Mouse (Mus musculus) myocyte (in vitro differentiated cells): ENCODE results near the gene Arid3b. TPM values are rescaled to one million over a fixed set of nuclear protein-coding genes. Genes with fewer than 3 reads are reported as not detected.
"Not testable (repeated sequence)": the region's sequence is repeated elsewhere in the genome, so short reads cannot be mapped to it uniquely, and the experiment has no call there.

Source experiments
- H3K27me3 ChIP-seq: one replicate; pipeline ENCODE4 v1.6.1; 2011; ENCODE audit not compliant: control insufficient read depth, insufficient read depth, insufficient read length
- H3K36me3 ChIP-seq: one replicate; pipeline ENCODE4 v1.6.1; 2011; ENCODE audit not compliant: control insufficient read depth, insufficient read depth
- H3K4me2 ChIP-seq: one replicate; pipeline ENCODE4 v1.6.1; 2011; ENCODE audit warnings: low read depth, control low read depth
- H3K4me3 ChIP-seq: one replicate; pipeline ENCODE4 v1.5.1; 2011; ENCODE audit warnings: mild to moderate bottlenecking, control low read depth, moderate library complexity
- H3K79me2 ChIP-seq: one replicate; pipeline ENCODE4 v1.6.1; 2011; ENCODE audit not compliant: control insufficient read depth, insufficient read depth
- H3ac ChIP-seq: one replicate; pipeline ENCODE4 v1.6.1; 2011; ENCODE audit not compliant: control insufficient read depth, insufficient read length
- CEBPB ChIP-seq: IDR thresholded peaks from 2 replicates; pipeline ENCODE4 v1.6.1; 2011; ENCODE audit warnings: mild to moderate bottlenecking, moderate library complexity; ENCODE audit not compliant: poor library complexity, insufficient read depth, severe bottlenecking
- E2F4 ChIP-seq: IDR thresholded peaks from one replicate; pipeline ENCODE4 v1.6.1; 2011; ENCODE audit warnings: mild to moderate bottlenecking, control low read depth, moderate library complexity; ENCODE audit not compliant: insufficient read depth
- MAX ChIP-seq: IDR thresholded peaks from one replicate; pipeline ENCODE4 v1.6.1; 2011; ENCODE audit warnings: low read depth, mild to moderate bottlenecking, control low read depth
- MYOD1 ChIP-seq, 3 experiments: IDR thresholded peaks; one replicate each; pipeline ENCODE4 v1.6.1; 2011; ENCODE audit warnings: control low read depth in 2 of 3, low read depth in 2 of 3, mild to moderate bottlenecking in 2 of 3, moderate library complexity in 1 of 3; ENCODE audit not compliant: insufficient read length in 2 of 3, control insufficient read depth in 1 of 3
- MYOG ChIP-seq, 3 experiments: IDR thresholded peaks; one replicate each; pipeline ENCODE4 v1.6.1; 2011; ENCODE audit warnings: control low read depth in 2 of 3, low read depth in 2 of 3, mild to moderate bottlenecking in 2 of 3; ENCODE audit not compliant: insufficient read length in 2 of 3, control insufficient read depth in 1 of 3, insufficient read depth in 1 of 3
- POLR2A ChIP-seq: IDR thresholded peaks from one replicate; pipeline ENCODE4 v1.6.1; 2011; ENCODE audit warnings: low read depth, mild to moderate bottlenecking, control low read depth, moderate library complexity; ENCODE audit not compliant: insufficient read length
- POLR2AphosphoS2 ChIP-seq: IDR thresholded peaks from one replicate; pipeline ENCODE4 v1.6.1; 2011; ENCODE audit warnings: low read depth, control low read depth; ENCODE audit not compliant: insufficient read length
- REST ChIP-seq: IDR thresholded peaks from one replicate; pipeline ENCODE4 v1.6.1; 2011; ENCODE audit warnings: mild to moderate bottlenecking, control low read depth, moderate library complexity; ENCODE audit not compliant: insufficient read depth, insufficient read length
- SRF ChIP-seq: IDR thresholded peaks from one replicate; pipeline ENCODE4 v1.6.1; 2011; ENCODE audit warnings: low read depth; ENCODE audit not compliant: control insufficient read depth, insufficient read length
- TCF12 ChIP-seq: IDR thresholded peaks from one replicate; pipeline ENCODE4 v1.6.1; 2011; ENCODE audit warnings: mild to moderate bottlenecking, control low read depth; ENCODE audit not compliant: poor library complexity, insufficient read depth, severe bottlenecking
- TCF3 ChIP-seq: IDR thresholded peaks from one replicate; pipeline ENCODE4 v1.6.1; 2011; ENCODE audit warnings: low read depth, control low read depth; ENCODE audit not compliant: insufficient read length
- USF1 ChIP-seq: IDR thresholded peaks from one replicate; pipeline ENCODE4 v1.6.1; 2011; ENCODE audit warnings: low read depth, mild to moderate bottlenecking, control low read depth, moderate library complexity
- polyA plus RNA-seq: library from polyadenylated mRNA; unstranded; fragments of >200 nt; fragmentation: generic; extraction: Trizol; gene quantifications from one replicate; pipeline ENCODE4 v1.2.1, GENCODE M21; 2012; ENCODE audit warnings: missing spikeins

The Arid3b gene
- polyA plus RNA-seq: 1.5 TPM

GRCm38 (mm10) chr9:57836581-57837170 lies at the start of gene Arid3b:
Gene Arid3b (minus strand): TSS chr9:57836793.
- TF ChIP-seq POLR2AphosphoS2 (no peak), SRF (peak; percentile 97), TCF3 (peak; percentile 28), POLR2A (peak; percentile 72), MYOD1 (IDR thresholded peaks at IDR 0.05; ENCODE audit: control insufficient read depth in 1 of 3, insufficient read length in 2 of 3, low read depth in 2 of 3) (peak in 2 of 3 experiments; percentile 64 to 80), E2F4 (peak; percentile 96), USF1 (no peak), MYOG (IDR thresholded peaks at IDR 0.05; ENCODE audit: control insufficient read depth in 1 of 3, insufficient read depth in 1 of 3, insufficient read length in 2 of 3, low read depth in 2 of 3) (peak in 2 of 3 experiments; percentile 55 to 75), MAX (no peak)
- no peaks in the 10 kb centered on the region for H3K36me3 ChIP-seq
- H3K4me2 ChIP-seq: peak within 1 kb of the TSS; percentile 99
- no peaks in the 10 kb centered on the region for H3K79me2 ChIP-seq
- peaks cover 4% of the 10 kb centered on the region for H3K27me3 ChIP-seq
- peak within 1 kb of the TSS; percentile 39 for H3K4me3 ChIP-seq
- peak within 1 kb of the TSS; percentile 70 for H3ac ChIP-seq

GRCm38 (mm10) chr9:57883413-57883812 lies 46.8 kb upstream of the Arid3b start:
- H3K4me3 ChIP-seq: no peak overlapping the region
- TF ChIP-seq TCF3 (no peak), MYOG (IDR thresholded peaks at IDR 0.05; ENCODE audit: control insufficient read depth in 1 of 3, insufficient read depth in 1 of 3, insufficient read length in 2 of 3, low read depth in 2 of 3) (no peak), E2F4 (no peak), MAX (no peak), SRF (no peak), POLR2A (no peak), TCF12 (no peak), CEBPB (no peak), POLR2AphosphoS2 (no peak), MYOD1 (IDR thresholded peaks at IDR 0.05; ENCODE audit: control insufficient read depth in 1 of 3, insufficient read length in 2 of 3, low read depth in 2 of 3) (no peak), REST (no peak), USF1 (no peak)
- no peak overlapping the region for H3K4me2 ChIP-seq
- H3K36me3 ChIP-seq: no peaks in the 10 kb centered on the region
- no peak overlapping the region for H3ac ChIP-seq
- H3K27me3 ChIP-seq: peaks cover 9% of the 10 kb centered on the region
- H3K79me2 ChIP-seq: no peaks in the 10 kb centered on the region

- not testable (repeated sequence) for H3K4me2 ChIP-seq, H3K36me3 ChIP-seq, H3K4me3 ChIP-seq, H3K79me2 ChIP-seq, H3ac ChIP-seq
- H3K27me3 ChIP-seq: peaks cover 13% of the 10 kb centered on the region
These were observed 45.2 kb upstream of the Arid3b start for GRCm38 (mm10) chr9:57881781-57882180.

GRCm38 (mm10) chr9:57880278-57880677 lies 43.7 kb upstream of the Arid3b start:
- no peak for TF ChIP-seq POLR2A
- TF ChIP-seq REST: no peak
- TF ChIP-seq TCF3: no peak
- TF ChIP-seq SRF: no peak
- no peak for TF ChIP-seq TCF12
- TF ChIP-seq CEBPB: no peak
- no peak for TF ChIP-seq MAX
- no peak for TF ChIP-seq USF1
- H3K4me3 ChIP-seq: no peak overlapping the region
- H3K36me3 ChIP-seq: no peaks in the 10 kb centered on the region
- H3ac ChIP-seq: no peak overlapping the region
- no peak overlapping the region for H3K4me2 ChIP-seq
- H3K79me2 ChIP-seq: no peaks in the 10 kb centered on the region
- peaks cover 13% of the 10 kb centered on the region for H3K27me3 ChIP-seq

GRCm38 (mm10) chr9:57879213-57879612 lies 42.6 kb upstream of the Arid3b start:
- no peak overlapping the region for H3ac ChIP-seq
- no peak overlapping the region for H3K4me3 ChIP-seq
- H3K36me3 ChIP-seq: no peaks in the 10 kb centered on the region
- no peaks in the 10 kb centered on the region for H3K79me2 ChIP-seq
- TF ChIP-seq POLR2AphosphoS2 (no peak), TCF12 (no peak), TCF3 (no peak), E2F4 (no peak), REST (no peak), USF1 (no peak), MYOD1 (IDR thresholded peaks at IDR 0.05; ENCODE audit: control insufficient read depth in 1 of 3, insufficient read length in 2 of 3, low read depth in 2 of 3) (no peak), SRF (no peak), CEBPB (no peak), MAX (no peak), MYOG (IDR thresholded peaks at IDR 0.05; ENCODE audit: control insufficient read depth in 1 of 3, insufficient read depth in 1 of 3, insufficient read length in 2 of 3, low read depth in 2 of 3) (no peak), POLR2A (no peak)
- H3K4me2 ChIP-seq: no peak overlapping the region
- peaks cover 13% of the 10 kb centered on the region for H3K27me3 ChIP-seq
